Mouse (Mus musculus): Measurements from ENCODE around the gene Zfp618.

GRCm38 (mm10) chr4:63052662-63053033, 87.3 kb downstream of the Zfp618 start:
- TF ChIP-seq CTCF (IDR thresholded peaks at IDR 0.05; ENCODE audit: low read depth, low read length) (no peak), GATA1 (IDR thresholded peaks at IDR 0.05; ENCODE audit: borderline replicate concordance, low read length) (no peak), TAL1 (conservative IDR thresholded peaks at IDR 0.05; ENCODE audit: low read depth, low read length) (no peak), POLR2AphosphoS5 (IDR thresholded peaks at IDR 0.05; ENCODE audit: insufficient replicate concordance, low read depth, low read length) (no peak)

Measured in G1E (cell line).